Mouse (Mus musculus): Measurements from ENCODE around the gene Kif24.

Kif24 gene

GRCm38 (mm10) chr4:41340912-41341550 lies 123.7 kb downstream of the Kif24 start:
- no peak for DNase-seq
